Mouse (Mus musculus) spleen, postnatal 4 days (tissue): ENCODE data around the gene Dhrs4.

Source experiments
- DNase-seq, 2 experiments: peaks; one replicate each; pipeline ENCODE4 v3.0.0; 2022; ENCODE audit warnings: low spot score in 2 of 2

Gene Dhrs4

DNA sequence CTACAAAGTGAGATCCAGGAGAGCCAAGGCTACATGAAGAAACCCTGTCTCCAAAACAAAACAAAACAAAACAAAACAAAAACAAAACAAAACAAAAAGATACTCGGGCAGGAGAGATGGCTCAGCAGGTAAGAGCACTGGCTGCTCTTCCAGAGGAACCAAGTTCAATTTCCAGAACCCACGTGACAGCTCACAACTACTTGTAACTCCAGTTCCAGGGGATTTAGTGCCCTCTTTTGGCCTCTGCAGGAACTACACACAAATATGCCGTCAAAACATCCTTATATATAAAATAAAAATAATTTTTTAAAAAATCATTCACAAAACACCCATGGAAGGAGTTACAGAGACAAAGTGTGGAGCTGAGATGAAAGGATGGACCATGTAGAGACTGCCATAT is 49.4 kb downstream of the Dhrs4 start:
- no peak for DNase-seq

DNA sequence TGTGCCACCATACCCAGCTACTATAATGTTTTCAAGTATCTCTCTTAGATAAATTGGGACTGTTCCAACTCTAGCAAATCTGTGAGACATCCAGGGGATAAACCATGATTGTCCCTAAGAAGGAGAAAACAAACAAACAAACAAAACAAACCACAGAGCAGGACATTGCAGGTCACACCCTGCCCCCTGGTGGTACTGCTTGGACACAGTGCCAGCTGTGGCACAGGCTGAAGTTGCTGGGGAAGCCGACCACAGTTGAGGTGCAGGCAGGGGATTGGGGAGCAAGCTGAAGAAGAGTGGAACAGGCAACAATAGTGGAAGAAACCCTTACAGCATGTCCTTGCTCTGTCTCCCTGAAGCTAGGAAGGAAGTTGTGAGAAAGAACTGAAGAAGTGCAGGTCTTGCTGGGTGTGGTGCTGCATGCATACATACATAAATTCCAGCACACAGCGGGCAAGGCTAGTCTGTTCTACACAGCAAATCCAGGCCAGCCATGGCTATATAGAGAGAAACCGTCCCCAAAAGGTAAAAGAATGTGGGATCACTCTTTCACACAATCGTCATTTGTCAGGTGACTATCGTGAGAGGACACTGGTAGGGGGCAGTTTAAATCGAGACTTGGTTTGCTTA is 57.7 kb downstream of the Dhrs4 start:
- peak; percentile 61 to 80 for DNase-seq
